Mouse (Mus musculus) kidney, postnatal 14 days (tissue): ENCODE results near the gene 1700001C19Rik.
A peak's percentile ranks its signal among the peaks of the same experiment; 100 is the strongest.

ENCODE experiments used
- DNase-seq: peaks from one replicate; pipeline ENCODE4 v3.0.0; 2022; ENCODE audit warnings: mixed read lengths

Gene 1700001C19Rik

GRCm38 (mm10) chr17:47436907-47437547, at the start of gene 1700001C19Rik:
Gene 1700001C19Rik (minus strand): TSS chr17:47437376.
- DNase-seq = no peak

- DNase-seq = no peak
These were observed 48.6 kb upstream of the 1700001C19Rik start for GRCm38 (mm10) chr17:47485791-47486190.

- DNase-seq = no peak
These were observed 47.8 kb upstream of the 1700001C19Rik start for GRCm38 (mm10) chr17:47484993-47485392.

GRCm38 (mm10) chr17:47484241-47484921, 47.2 kb upstream of the 1700001C19Rik start:
- DNase-seq = peak; percentile 64

GRCm38 (mm10) chr17:47482401-47482800, 45.2 kb upstream of the 1700001C19Rik start:
- peak; percentile 73 for DNase-seq

- DNase-seq = no peak
These were observed 42.7 kb upstream of the 1700001C19Rik start for GRCm38 (mm10) chr17:47479887-47480286.

DNA sequence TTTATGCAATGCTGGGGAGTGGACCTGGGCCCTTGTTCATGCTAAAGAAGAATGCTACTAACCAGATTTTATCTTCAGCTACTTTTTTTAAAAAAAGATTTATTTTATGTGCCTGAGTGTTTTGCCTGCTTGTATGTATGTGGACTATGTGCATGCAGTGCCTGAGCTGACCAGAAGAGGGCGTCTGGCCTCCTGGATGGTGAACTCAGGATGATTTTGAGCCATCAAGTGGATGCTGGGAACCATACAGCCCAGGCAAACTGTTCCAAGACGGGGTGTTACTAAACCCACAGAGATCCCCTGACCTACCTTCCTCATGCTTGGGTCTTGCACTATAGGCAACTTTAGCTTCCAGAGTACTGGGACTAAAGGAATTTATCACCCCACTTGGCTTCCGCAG, 38.5 kb upstream of the 1700001C19Rik start:
- DNase-seq = no peak

DNA sequence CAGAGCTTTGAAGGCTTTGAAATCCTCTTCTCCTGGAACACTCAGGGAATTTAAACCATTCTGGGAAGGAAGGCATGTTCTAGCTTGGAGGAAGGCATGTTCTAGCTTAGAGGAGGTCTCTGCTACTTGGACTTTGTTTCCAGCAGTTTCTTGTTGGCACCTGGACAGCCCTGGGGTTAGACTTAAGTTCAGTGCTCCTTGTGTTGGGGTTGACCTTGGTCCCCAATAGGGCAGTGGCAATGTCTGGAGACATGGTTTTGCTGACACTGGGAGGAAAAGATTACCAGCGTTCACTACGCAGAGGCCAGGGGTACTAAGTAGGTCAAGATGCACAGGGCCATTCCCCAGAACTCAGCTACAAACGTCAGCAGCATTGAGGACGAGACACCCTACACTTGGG, 38.0 kb upstream of the 1700001C19Rik start:
- no peak for DNase-seq

DNA sequence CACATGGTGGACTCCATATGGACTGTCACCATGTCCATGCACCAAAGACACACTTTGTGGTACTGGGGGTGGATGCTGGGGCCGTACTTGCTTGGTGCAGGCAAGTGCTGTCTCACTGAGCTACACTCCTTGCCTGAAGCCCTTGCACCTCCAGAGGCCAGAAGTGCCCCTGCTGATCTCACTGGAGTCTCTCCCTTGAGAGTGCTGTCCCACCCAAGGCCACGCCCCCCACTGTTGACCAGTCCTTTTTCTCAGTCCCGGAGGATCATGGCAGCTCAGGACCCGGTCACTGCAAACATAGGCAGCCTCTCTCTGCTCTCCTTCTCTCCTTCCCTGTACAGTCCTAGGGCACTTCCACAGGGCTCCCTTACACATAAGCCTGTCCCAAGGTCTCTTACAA, 37.1 kb upstream of the 1700001C19Rik start:
- DNase-seq = no peak

GRCm38 (mm10) chr17:47473434-47473974, 36.3 kb upstream of the 1700001C19Rik start:
- DNase-seq = peak; percentile 56

- no peak for DNase-seq
These were observed 35.5 kb upstream of the 1700001C19Rik start for GRCm38 (mm10) chr17:47472435-47473350.

DNA sequence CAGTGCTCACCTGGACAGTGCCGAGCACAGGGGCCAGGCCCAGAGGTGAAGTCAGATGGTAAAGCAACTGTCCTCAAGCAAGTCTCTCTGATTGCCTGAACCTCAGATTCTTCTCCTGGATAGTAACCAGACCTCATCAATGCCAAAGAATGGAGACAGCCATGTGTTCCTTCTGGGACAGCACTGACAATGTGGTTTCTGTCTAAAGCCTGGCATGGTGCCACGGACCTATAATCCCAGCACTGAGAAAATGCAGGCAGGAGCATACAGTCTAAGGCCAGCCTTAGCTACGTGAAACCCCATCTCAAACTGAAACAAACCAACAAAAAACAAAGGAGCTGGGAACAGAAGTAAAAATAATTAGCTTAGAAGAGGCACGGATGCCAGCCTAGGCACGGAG, 33.5 kb upstream of the 1700001C19Rik start:
- no peak for DNase-seq

GRCm38 (mm10) chr17:47470121-47470520, 32.9 kb upstream of the 1700001C19Rik start:
- DNase-seq = no peak

DNA sequence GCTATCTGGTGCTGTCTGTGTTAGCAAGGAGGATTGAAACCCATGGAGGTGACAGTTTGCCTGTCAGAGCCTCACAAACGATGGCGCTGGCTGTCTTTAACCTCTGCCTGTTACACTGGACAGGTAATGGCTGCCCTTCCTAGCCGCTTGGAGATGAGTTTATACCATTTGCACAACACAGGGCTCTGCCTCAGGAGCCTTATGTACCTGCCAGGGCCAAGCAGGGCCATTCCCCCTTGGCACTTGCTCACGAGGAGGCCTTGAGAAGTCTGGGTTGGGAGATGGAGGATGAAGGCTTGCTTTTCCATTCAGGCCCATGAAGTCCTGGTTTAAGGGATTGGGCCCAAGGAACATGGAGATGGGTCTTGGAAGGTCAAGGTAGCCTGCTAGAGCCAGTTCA, 32.5 kb upstream of the 1700001C19Rik start:
- DNase-seq = no peak

- DNase-seq = no peak
These were observed 31.3 kb upstream of the 1700001C19Rik start for GRCm38 (mm10) chr17:47468466-47468865.

GRCm38 (mm10) chr17:47468063-47468462, 30.9 kb upstream of the 1700001C19Rik start:
- DNase-seq = no peak

- no peak for DNase-seq
These were observed 30.5 kb upstream of the 1700001C19Rik start for GRCm38 (mm10) chr17:47467659-47468058.

- DNase-seq = no peak
These were observed 29.1 kb upstream of the 1700001C19Rik start for GRCm38 (mm10) chr17:47466284-47466683.

DNA sequence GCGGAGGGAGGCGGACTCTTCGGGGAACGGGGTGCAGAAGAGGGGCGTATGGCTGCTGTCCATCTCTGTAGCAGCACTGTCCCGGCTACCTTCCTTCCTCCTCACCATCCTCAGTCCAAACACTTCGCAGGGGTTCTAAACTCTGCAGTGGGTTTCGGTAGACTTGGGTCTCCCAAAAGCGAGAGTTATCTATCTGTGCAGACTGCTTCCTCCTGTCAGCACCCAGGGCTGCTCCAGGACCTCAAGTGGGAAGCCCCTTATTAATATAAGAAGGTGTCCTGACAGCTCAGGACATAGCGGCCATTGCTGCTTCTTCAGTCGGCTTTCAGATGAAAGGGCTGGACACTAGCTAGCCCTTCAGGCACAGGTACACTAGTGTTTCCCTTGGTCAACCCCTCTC, 27.8 kb upstream of the 1700001C19Rik start:
- no peak for DNase-seq

DNA sequence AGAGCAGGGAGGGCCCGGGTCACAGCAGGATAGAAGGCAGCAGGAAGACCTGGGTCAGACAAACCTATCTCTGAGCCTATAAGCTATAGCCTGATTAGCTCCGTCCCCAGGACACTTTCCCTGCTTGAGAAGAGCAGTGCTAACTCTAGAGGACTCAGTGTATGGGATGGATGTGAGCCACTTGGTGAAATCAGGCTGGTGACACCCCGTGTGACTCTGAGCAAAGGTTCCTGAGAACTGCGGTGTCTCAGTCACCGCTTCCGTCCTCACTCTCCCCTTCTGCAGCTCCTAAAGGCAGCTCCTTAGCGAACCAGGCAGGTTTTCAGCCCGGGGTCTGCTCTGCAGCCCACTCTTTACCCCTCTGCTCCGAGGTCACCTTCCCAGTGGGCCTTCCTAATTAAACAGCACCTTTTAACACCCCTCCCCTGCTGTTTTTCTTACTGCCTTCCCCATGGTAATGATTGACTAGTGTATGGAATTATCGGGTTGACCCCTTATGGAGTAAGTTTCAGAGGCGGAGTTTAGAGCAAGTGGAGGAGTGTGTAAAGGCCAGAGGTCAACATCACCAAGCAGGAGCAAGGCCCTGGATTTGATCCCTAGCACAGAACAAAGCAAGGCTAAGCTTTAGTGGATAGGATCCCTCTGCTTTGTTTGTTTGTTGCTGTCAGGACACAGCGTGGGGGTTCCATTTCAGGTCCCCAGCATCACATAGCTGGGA, 27.2 kb upstream of the 1700001C19Rik start:
- no peak for DNase-seq

GRCm38 (mm10) chr17:47462728-47463388, 25.7 kb upstream of the 1700001C19Rik start:
- no peak for DNase-seq

DNA sequence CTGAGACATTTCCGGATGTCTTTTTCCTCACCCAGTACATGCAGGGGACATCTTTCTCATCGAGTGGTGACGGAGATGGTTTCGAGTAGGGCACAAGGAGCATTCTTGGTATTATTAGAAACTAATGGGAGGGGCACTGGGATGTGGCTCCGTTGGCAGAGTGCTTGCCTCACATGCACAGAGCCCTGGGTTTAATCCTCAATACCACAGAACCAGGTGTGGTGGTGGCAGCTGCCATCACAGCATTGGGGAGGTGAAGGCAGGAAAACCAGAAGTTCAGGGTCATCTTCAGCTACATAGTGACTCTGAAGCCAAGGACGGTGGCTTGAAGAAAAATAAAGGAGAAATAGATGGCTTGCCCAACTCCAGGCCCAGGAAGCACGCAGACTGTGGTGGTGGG, 25.0 kb upstream of the 1700001C19Rik start:
- DNase-seq = no peak
